Mouse (Mus musculus) T-helper 2 cell (primary cell): Measurements from ENCODE around the gene Rhobtb1.

Source experiments
- in situ Hi-C: fragments of 300-600 bp; cut with MboI, MseI; formaldehyde crosslinking; loops from one replicate; pipeline ENCODE4 v1.15.1; 2025; ENCODE audit warnings: high pct_unique_total_duplicates

Gene Rhobtb1

GRCm38 (mm10) chr10:69246762-69247161, 95.5 kb downstream of the Rhobtb1 start:
- in situ Hi-C loops, result no loop called here

GRCm38 (mm10) chr10:69247311-69248033, 96.2 kb downstream of the Rhobtb1 start:
- in situ Hi-C loops, result no loop called here

GRCm38 (mm10) chr10:69248261-69249160, 97.3 kb downstream of the Rhobtb1 start:
- in situ Hi-C loops, result no loop called here

DNA sequence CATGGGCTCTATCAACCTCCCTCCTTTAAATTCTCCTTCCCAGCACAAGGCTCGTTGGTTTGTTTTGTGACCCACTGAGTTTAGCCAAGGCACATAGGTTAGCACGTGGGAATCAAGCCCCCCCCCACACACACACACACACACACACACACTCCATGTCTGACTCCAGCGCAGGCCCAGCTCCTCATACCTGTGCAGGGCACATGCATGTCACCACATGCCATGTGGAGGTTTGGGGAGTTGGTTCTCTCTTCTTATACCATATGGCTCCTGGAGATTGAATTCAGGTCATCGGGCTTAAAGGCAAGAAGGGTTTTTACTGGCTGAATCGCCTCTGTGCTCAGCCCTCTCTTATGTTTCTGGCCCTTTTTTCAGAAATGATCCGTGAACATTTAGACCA, 100.0 kb downstream of the Rhobtb1 start:
- in situ Hi-C loops, result no loop called here

- in situ Hi-C loops, result no loop called here
These were observed 101.2 kb downstream of the Rhobtb1 start for GRCm38 (mm10) chr10:69252112-69253074.

DNA sequence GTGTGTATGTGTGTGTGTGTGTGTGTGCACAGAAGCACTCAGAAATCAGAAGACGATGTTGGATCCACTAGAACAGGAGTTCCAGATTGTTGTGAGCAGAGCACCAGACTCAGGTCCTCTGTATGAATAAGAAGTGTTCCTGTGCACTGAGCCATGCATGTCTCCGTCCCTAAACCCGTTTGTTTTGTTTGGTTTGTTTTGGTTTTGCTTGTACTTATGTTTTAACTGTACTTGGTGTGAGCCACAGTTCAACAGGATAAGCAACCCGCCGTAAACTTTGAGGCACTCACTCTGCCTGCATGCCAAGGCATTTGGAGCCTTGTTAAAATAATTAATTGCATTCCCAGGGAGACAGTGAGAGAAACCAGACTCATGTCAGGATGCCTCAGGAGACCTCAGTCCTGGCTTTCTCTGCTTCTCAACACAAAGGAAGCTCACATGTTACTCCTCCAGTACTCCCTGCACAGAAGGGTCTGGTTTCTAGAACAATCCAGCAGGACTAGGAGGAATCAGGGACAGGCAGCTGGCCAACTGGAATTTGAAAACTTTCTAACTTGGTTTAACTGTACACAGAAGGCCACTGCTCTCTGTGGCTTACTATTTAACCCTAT, 101.9 kb downstream of the Rhobtb1 start:
- in situ Hi-C loops, result no loop called here

- in situ Hi-C loops, result no loop called here
These were observed 102.4 kb downstream of the Rhobtb1 start for GRCm38 (mm10) chr10:69253686-69254080.

DNA sequence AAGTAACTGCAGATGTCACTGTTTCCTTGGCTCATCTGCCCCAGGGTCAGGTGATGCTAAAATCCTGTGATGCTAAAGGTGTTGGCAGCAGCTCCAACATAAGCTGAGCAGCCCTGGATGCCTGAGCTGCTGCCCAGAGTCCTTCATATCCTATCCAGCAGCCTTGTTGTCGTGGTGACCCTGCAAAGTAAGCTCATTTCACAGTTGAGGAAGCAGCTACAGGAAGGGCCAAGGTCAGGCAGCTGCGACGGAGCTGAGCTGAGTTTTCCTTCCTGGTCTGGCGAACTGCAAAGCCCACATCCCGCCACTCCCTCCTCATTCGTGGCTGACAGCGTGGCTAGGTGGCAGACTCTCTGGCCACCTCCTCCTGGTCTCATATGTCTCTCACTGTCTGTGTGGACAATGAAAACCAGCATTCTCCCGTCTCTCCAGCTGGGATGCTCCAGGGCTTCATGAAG, 103.2 kb downstream of the Rhobtb1 start:
- in situ Hi-C loops, result no loop called here

DNA sequence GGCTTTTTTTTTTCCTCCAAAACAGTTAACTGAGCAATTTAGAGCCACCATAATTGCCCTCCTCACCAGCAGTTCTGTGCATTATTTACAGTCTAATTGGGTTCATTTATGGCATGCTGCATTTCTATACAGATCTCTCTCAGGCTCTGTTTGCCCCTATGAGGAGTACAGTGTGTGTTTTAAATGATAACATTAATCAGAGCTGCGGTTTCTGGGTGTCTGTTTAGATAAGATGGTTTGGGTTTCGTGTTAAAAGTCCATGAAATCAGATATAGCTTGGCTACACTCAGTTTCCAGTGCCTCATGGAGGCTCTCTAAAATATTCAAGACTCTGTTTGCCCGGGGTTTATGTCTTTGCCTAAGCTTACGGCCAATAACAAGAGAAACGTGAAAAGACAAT, 104.4 kb downstream of the Rhobtb1 start:
- in situ Hi-C loops, result no loop called here

DNA sequence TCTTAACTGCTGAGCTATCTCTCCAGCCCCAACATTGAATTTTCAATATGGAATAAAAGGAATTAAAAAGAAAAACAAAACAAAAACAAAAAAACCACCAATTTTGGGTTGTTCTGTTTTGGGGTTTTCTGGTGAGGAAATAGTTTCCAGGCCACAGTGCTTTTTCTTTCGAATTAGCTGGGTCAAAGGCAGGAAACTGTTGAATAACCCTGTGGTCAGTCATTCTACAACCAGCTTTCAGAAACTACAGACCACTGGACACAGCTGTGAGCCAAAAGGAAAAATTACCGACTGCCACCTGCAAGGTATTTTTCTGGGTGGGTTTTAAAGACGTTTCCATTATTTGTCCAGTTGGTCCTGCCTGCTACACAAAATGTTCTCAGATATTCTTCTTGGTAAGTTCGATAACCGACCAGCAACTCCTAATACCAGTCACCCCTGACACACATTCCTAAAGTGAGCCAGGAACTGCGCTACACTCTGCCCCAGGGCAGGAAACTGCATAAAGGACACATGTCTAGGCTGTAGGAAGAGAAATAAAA, 106.4 kb downstream of the Rhobtb1 start:
- in situ Hi-C loops, result no loop called here

GRCm38 (mm10) chr10:69258588-69258987, 107.4 kb downstream of the Rhobtb1 start:
- in situ Hi-C loops, result no loop called here

- in situ Hi-C loops, result no loop called here
These were observed 107.9 kb downstream of the Rhobtb1 start for GRCm38 (mm10) chr10:69259161-69259560.

GRCm38 (mm10) chr10:69259929-69260328, 108.7 kb downstream of the Rhobtb1 start:
- in situ Hi-C loops, result no loop called here

GRCm38 (mm10) chr10:69262918-69263822, 111.9 kb downstream of the Rhobtb1 start:
- in situ Hi-C loops, result no loop called here

- in situ Hi-C loops, result no loop called here
These were observed 112.7 kb downstream of the Rhobtb1 start for GRCm38 (mm10) chr10:69263906-69264305.

- in situ Hi-C loops, result no loop called here
These were observed 114.2 kb downstream of the Rhobtb1 start for GRCm38 (mm10) chr10:69265421-69265820.

DNA sequence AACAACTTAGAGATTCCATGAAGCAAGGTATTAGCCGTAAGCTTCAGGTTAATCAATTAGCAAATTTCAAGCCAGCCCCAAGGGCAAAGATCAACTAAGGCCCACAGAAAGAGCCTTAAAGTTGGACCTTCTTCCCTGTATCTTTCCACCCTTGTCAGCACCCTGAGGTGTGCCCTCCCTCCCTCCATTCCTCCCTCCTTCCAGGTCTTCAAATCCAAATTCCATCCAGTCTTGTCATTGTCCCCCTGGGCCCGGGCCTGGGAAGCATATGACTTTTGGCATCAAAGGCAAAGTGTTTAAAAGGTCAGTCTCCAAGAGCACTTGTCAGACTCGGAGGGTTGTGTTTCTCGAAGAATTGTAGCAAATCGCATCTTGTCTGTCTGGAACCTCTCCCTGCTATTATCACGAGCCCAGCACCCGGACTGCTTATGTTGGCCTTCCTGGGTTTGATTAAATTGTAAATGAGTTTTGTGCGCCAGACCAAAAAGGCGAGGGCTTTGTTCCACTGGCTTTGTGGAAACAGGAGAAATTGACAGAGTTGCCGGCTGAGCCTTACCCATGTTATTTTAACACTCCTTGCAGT, 116.9 kb downstream of the Rhobtb1 start:
- in situ Hi-C loops, result no loop called here

DNA sequence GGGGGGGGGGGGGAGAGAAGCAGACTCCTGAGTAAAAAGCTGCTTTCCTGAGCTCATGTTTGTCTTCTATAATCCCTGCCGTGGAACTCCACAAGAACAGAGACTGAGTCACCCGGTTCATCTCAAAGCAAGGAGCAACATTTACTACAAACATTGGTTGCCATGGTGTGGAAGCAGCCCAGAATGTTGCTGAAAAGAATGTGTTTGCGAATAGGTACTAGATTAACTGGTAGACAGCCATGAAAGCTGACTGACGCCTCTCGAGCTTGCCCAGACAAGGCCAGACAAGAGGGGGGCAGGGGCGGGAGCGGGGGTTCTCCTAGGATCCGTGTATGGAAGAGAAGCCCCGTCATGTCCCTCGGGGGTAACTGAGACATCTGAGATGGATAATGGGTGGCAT, 120.2 kb downstream of the Rhobtb1 start:
- in situ Hi-C loops, result no loop called here

DNA sequence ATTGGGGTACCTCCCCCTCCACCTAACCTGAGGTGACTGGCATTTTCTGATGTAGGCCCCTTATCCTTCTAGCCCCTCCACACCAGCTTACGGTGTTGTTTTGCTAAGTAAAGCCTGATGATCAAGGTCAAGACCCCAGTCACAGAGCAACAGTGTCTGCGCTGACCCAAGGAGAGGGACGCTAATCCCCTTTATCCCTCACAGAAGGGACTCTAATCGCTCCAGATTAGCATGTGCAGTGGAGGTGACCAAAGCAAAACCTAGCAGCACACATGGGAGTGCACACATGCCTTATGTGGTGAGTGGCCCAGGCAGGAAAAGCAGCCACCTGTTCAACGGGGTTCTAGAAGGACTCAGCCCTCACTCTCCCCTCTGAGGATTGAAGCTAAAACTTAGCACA, 123.0 kb downstream of the Rhobtb1 start:
- in situ Hi-C loops, result no loop called here
